ENCODE assay signal across 25 mouse cellular contexts in genomic region chr8:91823357-91823756, GRCm38 (mm10). TPM values are rescaled to one million over a fixed set of nuclear protein-coding genes. Genes with fewer than 3 reads are reported as not detected.
A peak's percentile ranks its signal among the peaks of the same experiment; 100 is the strongest.
DNase-seq lines count a peak whose midpoint lies in the region; ATAC-seq and TF ChIP-seq lines count a peak whose summit lies in the region.
"Had no signal": no experiment of that assay in that cellular context is flagged by ENCODE, and none has a peak within 500 bp of the region (broad histone marks: within the 10 kb centered on the region; RNA-seq: fewer than 3 reads in every experiment).

No protein-coding gene starts in this region.

- H3K9ac ChIP-seq in kidney, embryonic 15.5 days, result no peak overlapping the region
- no peak overlapping the region for H3K9ac ChIP-seq in lung, embryonic 14.5 days
- no peak overlapping the region for H3K9ac ChIP-seq in lung, postnatal 0 days (replicated peaks; ENCODE audit: low read depth)
- H3K9ac ChIP-seq: forebrain, embryonic 13.5 days; heart, embryonic 13.5 days; hindbrain, embryonic 13.5 days had no signal

- TF ChIP-seq CTCF in lung, embryonic 14.5 days (IDR thresholded peaks at IDR 0.05; ENCODE audit: low read depth), result no peak
- no peak for TF ChIP-seq CTCF in lung, postnatal 0 days (IDR thresholded peaks at IDR 0.05)

- H3K4me1 ChIP-seq in kidney, embryonic 15.5 days, result peaks cover 7% of the 10 kb centered on the region; the same call in 1 of the 2 replicates
- 0 out of 2 replicates have a peak, but pooled peaks cover 6% of the 10 kb centered on the region for H3K4me1 ChIP-seq in lung, embryonic 14.5 days (ENCODE audit: insufficient read depth)
- H3K4me1 ChIP-seq in lung, postnatal 0 days (ENCODE audit: insufficient read depth, low read depth, low read length), result peaks cover 3% of the 10 kb centered on the region; the same call in 1 of the 2 replicates
- H3K4me1 ChIP-seq: forebrain, embryonic 13.5 days had no signal

- ATAC-seq in kidney, embryonic 15.5 days (replicated peaks; ENCODE audit: low FRiP score), result no peak
- ATAC-seq in lung, embryonic 14.5 days (ENCODE audit: insufficient read depth), result no peak
- peak; percentile 85 for ATAC-seq in lung, postnatal 0 days
- ATAC-seq: activated CD4-positive, CD25-positive, alpha-beta regulatory T cell, adult 4 months; forebrain, embryonic 13.5 days; forebrain, embryonic 16.5 days had no signal

- H3K9me3 ChIP-seq in kidney, embryonic 15.5 days (replicated peaks), result no peaks in the 10 kb centered on the region
- no peaks in the 10 kb centered on the region for H3K9me3 ChIP-seq in lung, embryonic 14.5 days (ENCODE audit: low read depth, low read length)
- H3K9me3 ChIP-seq in lung, postnatal 0 days (ENCODE audit: low read length), result no peaks in the 10 kb centered on the region
- H3K9me3 ChIP-seq: forebrain, embryonic 10.5 days; forebrain, embryonic 13.5 days; heart, embryonic 10.5 days; heart, embryonic 13.5 days; hindbrain, embryonic 10.5 days; hindbrain, embryonic 13.5 days had no signal

- no peak for DNase-seq in kidney, adult 9 months
- DNase-seq in lung, embryonic 14.5 days, result peak; percentile 34
- DNase-seq in lung, postnatal 0 days (ENCODE audit: low spot score), result peak; percentile 80
- DNase-seq in lung, postnatal 4 days, result peak; percentile 10 to 54
- no peak for DNase-seq in heart, postnatal 10 days
- no peak for DNase-seq in spleen, postnatal 10 days (ENCODE audit: low spot score in 2 of 2)
- DNase-seq: adrenal gland, adult 8-10 months; adrenal gland, postnatal 25 days; cerebellum, adult 11-12 months; cerebellum, adult 9-10 months; cerebellum, postnatal 14 days; gastrocnemius, postnatal 10 days; gastrocnemius, postnatal 36 days; heart, adult 2 months; heart, postnatal 36 days had no signal

- H3K4me3 ChIP-seq in kidney, embryonic 15.5 days (replicated peaks), result no peak overlapping the region
- no peak overlapping the region for H3K4me3 ChIP-seq in lung, embryonic 14.5 days (ENCODE audit: low read depth, low read length)
- no peak overlapping the region for H3K4me3 ChIP-seq in lung, postnatal 0 days (ENCODE audit: low read depth, low read length)
- H3K4me3 ChIP-seq: forebrain, embryonic 10.5 days; forebrain, embryonic 13.5 days; heart, adult 2 months; heart, embryonic 10.5 days; heart, embryonic 13.5 days; hindbrain, embryonic 10.5 days; hindbrain, embryonic 13.5 days had no signal

- H3K4me2 ChIP-seq in kidney, embryonic 15.5 days, result no peak overlapping the region
- H3K4me2 ChIP-seq in lung, embryonic 14.5 days, result no peak overlapping the region
- no peak overlapping the region for H3K4me2 ChIP-seq in lung, postnatal 0 days (replicated peaks; ENCODE audit: low read depth, low read length)
- H3K4me2 ChIP-seq: forebrain, embryonic 13.5 days; heart, embryonic 13.5 days; hindbrain, embryonic 13.5 days had no signal

- TF ChIP-seq EP300 in lung, postnatal 0 days (IDR thresholded peaks at IDR 0.05), result peak; percentile 38; the same call in 1 of the 2 replicates

- no peaks in the 10 kb centered on the region for H3K36me3 ChIP-seq in kidney, embryonic 15.5 days
- H3K36me3 ChIP-seq in lung, embryonic 14.5 days (ENCODE audit: insufficient read depth), result no peaks in the 10 kb centered on the region
- H3K36me3 ChIP-seq in lung, postnatal 0 days (ENCODE audit: insufficient read depth, low read length), result no peaks in the 10 kb centered on the region
- H3K36me3 ChIP-seq: forebrain, embryonic 10.5 days; heart, embryonic 10.5 days; heart, embryonic 13.5 days; hindbrain, embryonic 10.5 days; hindbrain, embryonic 13.5 days had no signal

- intact Hi-C loops in heart, postnatal 10 days (cut with DNase I), result no loop called here

- 71% methylated on average over 11 of the region's 11 CpGs for WGBS in kidney, embryonic 15.5 days
- 76% methylated on average over 11 of the region's 11 CpGs for WGBS in lung, embryonic 14.5 days
- WGBS in lung, postnatal 0 days, result 69% methylated on average over 11 of the region's 11 CpGs

- H3K27ac ChIP-seq in kidney, embryonic 15.5 days, result 0 out of 2 replicates have a peak overlapping the region, but pooled peaks have one; percentile 32
- H3K27ac ChIP-seq in lung, embryonic 14.5 days (ENCODE audit: low read depth), result no peak overlapping the region
- no peak overlapping the region for H3K27ac ChIP-seq in lung, postnatal 0 days (ENCODE audit: low read length)
- H3K27ac ChIP-seq: forebrain, embryonic 10.5 days; forebrain, embryonic 13.5 days; heart, adult 2 months; heart, embryonic 10.5 days; heart, embryonic 13.5 days; hindbrain, embryonic 10.5 days; hindbrain, embryonic 13.5 days had no signal

- H3K27me3 ChIP-seq in kidney, embryonic 15.5 days, result peaks cover 50% of the 10 kb centered on the region
- H3K27me3 ChIP-seq in lung, embryonic 14.5 days (ENCODE audit: insufficient read depth, low read length), result peaks cover 6% of the 10 kb centered on the region; the same call in 1 of the 2 replicates
- no peaks in the 10 kb centered on the region for H3K27me3 ChIP-seq in lung, postnatal 0 days (replicated peaks; ENCODE audit: insufficient read depth, low read length)

RNA-seq across cellular contexts. Expression of gene Irx3, which starts 21.5 kb away (rescaled TPM):
- 15.6 TPM in 2 replicates for polyA plus RNA-seq in kidney, embryonic 15.5 days (2015; fragmentation: Nextera tagmentation; extraction: Ambion mirVana)
- 25.5 and 29.9 TPM in 2 replicates for polyA plus RNA-seq in lung, embryonic 14.5 days (2014; fragmentation: Nextera tagmentation; extraction: Ambion mirVana)
- polyA plus RNA-seq in lung, postnatal 0 days (2015; fragmentation: Nextera tagmentation; extraction: Ambion mirVana), result 36.6 and 43.9 TPM in 2 replicates
- total RNA-seq in heart, postnatal 10 days (2021), result 10 to 100 TPM; 33.8 to 44.3 TPM
- total RNA-seq: granulocyte monocyte progenitor cell, adult 5-6 weeks had no signal
- polyA plus RNA-seq: activated CD4-positive, CD25-positive, alpha-beta regulatory T cell, adult 4 months had no signal

Comparison
In these comparisons a context has a peak if more than half of its experiments do, and no peak if none do; other contexts are left out.
1. DNase-seq: peak in lung, embryonic 14.5 days (single experiment), lung, postnatal 0 days (single experiment) and lung, postnatal 4 days (2 of 2); none in kidney, adult 9 months (single experiment), heart, postnatal 10 days (0 of 2) and spleen, postnatal 10 days (0 of 2).